Mouse (Mus musculus): ENCODE measurements around the gene Gm20388.

The Gm20388 gene

DNA sequence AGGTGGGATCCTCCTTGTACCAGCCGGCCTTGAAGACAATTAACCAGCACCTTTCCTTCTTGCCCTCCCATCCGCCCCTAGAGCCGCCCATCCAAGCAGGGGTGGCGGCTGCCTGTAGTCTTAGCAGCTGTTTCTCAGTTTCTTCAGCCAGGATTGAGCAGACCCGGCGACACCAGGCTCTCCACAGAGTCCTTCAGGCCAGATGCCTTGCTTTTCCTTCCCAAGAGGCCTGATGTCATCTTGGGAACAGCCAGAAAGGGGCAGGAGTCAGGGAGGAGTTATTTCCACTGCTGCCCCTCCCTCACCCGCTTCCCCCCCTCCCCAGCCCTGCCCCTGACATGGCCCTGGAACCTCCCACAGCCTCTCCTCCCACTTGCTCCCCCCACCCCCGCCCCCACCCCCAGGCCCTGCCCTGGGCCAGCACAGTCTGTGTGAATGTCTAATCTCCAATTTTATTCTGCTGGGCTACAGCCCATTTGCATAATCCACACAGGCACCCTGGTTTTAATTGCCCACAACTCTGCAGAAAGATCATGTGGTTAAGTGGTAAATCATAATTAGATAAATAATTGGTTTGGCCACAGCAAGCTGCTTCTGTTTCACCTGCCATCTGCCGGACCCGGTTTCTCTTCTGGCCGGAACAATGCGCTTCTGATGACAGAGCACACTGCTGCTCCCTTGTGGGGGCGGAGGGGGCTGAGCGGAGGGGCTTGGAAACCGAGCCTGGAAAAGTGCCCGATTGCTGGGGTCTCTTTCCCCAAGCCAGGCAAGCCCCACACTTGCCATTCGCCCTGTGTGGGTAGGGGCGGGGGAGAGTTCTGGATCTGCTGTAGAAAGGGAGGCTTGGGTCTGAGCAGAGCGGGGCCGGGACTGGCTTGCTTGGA is 610.3 kb downstream of the Gm20388 start:
- DNase-seq: peak; percentile 87

DNA sequence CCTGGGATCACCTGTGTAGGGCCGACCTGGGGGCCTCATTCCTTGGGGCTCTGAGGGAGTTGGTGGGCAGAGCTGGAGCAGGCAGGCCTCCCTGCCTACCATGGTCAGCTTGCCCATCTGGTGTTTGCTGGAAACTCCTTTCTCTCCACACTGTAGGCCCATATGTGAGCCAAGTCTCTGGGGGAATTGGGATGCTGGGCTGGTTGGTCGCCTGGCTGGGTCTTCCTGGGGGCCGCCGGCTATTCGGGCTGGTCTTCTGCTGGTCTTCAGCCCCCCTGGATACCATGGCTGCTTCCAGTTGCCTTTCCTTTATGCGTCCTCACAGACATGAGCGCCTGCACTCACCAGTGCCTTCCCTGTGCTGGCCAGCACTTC is 610.9 kb downstream of the Gm20388 start:
- DNase-seq: no peak

- no peak for DNase-seq
Observed at GRCm38 (mm10) chr8:120523641-120524040, 613.0 kb downstream of the Gm20388 start.

DNA sequence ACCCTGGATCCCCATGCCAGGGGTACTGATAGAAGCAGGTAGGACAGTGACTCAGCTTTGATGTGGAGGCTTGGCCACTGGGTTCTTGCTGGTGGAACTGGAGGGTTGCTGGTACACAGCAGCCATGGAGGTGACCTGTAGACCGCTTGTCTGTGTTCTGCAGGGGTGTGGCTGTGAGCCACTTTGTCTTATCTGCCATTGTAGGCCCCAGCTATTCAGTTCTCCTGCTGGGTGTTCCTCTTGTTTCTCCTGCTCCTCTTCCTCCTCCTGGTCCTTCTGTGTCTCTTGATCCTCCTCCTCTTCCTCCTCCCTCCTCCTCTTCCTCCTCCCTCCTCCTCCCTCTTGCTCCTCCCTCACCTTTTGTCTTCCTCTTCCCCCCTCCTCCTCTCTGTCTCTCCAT is 614.5 kb downstream of the Gm20388 start:
- DNase-seq: no peak

- no peak for DNase-seq
Observed at GRCm38 (mm10) chr8:120525832-120526231, 615.2 kb downstream of the Gm20388 start.

DNA sequence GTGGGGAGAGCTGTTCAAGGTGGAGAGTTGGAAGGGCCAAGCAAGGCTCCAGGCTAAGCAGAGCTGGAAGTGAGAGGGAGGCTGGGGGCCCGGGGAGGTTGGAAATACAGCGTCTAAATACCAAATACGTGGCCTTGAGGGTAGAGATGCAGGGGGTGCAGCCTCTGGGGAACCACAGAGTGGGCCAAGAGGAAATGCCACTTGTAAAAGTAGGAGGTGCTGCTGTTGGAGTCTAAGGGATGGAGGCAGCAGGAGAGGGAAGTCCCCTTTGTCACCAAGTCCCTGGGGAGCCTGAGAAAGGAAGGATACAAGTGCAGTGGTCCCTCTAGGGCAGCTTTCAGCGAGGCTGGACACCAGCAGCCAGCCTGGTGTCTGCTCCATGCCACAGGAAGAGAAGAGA is 615.9 kb downstream of the Gm20388 start:
- DNase-seq: no peak

DNA sequence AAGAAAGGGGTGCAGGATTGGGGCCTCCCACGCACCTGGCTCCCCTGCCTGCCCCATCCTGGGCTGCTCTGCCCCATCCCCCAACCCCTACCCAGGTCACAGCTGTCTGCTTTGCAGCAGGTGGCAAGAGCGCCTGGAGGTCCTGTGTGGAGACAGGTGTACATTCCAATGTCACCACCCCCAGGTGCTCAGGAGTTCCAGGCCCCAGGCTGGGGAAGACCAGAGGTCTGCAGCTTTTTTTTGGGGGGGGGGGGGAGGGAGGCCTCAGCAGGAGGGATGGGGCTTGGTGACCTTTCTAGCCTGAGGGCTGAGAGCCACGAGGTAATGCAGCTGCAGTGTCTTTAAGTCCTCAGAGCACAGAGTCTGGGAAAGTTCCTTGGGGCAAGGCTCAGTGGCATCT is 617.7 kb downstream of the Gm20388 start:
- DNase-seq: no peak

GRCm38 (mm10) chr8:120529226-120529625 is 618.6 kb downstream of the Gm20388 start:
- no peak for DNase-seq

GRCm38 (mm10) chr8:120530954-120531656 is 620.5 kb downstream of the Gm20388 start:
- DNase-seq: no peak

DNA sequence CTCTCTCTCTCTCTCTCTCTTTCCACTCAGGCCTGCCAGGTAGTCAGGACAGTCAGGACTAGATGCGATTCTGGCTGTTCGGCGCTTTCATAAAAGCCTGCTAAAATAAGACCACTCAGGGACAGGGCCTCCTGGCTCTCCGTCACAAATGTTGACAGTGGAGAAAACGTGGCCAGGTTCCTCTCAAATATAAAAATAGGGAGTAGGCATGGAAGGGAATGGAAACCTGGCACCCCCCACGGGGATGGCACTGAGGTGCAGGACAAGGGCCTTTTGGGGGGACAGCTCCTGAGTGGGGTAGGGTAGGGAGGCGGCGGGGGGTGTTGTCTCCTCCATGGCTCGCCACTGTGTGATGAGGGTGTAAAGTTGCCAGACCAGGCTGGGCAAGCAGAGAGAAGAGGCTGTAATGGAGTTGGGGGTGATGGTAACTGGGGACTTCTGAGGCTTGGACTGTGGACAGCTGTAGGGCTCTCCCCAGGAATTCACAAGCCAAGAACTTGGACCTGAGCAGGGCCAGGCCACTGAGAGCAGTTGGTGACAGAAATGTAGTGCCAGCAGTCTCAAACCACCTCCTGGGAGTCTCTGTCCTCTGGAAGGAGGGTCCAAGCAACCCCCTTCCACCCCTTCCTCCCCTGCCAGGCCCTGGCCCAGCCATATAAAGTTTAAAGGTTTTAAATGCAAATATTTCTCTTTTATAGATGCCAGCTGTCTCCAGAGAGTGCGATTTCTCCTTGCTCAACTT is 621.3 kb downstream of the Gm20388 start:
- DNase-seq: no peak

DNA sequence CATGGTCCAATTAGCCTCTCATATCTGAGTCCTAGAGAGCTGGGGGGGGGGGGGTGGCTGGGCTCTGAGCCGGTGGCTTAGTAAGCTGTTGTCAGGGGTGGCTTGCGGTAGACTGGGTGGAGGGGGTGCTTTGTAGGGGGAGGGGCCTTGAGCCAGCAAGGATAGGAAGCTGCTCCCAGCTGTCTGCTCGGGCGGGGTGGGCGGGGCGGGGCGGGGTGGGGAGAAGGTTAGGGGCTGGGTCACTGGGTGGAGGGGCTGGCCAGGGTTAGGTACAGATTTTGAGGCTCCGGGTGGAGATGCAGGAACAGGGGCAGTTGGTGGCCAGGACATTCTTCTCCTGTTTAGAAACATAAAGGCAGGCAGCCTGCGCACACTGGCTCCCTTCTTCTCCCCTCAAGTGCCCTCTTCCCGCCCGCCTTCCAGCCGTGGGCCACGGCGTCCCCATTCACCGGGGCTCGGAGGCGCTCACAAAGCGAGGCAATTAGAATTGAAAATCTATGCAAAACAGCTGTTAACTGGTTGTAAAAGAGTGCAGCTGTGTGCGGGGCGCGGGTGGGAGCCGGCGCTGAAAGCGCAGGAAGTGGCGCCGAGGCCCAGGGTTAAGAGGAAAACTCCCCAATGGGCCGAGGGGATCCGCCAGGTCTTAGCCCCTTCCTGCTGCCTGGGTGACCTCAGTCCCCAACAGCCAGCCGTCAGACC is 622.0 kb downstream of the Gm20388 start:
- DNase-seq: peak; percentile 76

DNA sequence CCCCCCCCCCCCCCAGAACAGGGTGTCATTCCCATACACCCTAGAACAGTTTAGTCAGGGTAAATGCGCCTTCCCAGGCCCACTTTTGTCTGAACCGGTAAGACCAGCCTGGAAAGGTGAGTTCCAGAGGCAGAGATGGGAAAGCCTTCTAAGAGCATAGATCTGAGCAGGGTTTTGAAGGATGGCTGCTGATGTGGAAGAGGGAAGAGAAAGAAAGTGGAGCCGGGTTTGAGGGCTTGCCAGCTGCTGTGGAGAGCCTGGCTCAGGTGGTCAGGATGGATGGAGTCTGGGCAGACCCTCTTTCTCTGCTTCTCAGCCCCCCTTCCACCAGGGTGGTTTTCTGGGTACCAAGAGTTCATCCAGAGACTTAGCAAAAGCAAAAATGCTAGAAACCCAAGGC is 622.7 kb downstream of the Gm20388 start:
- no peak for DNase-seq

GRCm38 (mm10) chr8:120534080-120534479 is 623.4 kb downstream of the Gm20388 start:
- no peak for DNase-seq

DNA sequence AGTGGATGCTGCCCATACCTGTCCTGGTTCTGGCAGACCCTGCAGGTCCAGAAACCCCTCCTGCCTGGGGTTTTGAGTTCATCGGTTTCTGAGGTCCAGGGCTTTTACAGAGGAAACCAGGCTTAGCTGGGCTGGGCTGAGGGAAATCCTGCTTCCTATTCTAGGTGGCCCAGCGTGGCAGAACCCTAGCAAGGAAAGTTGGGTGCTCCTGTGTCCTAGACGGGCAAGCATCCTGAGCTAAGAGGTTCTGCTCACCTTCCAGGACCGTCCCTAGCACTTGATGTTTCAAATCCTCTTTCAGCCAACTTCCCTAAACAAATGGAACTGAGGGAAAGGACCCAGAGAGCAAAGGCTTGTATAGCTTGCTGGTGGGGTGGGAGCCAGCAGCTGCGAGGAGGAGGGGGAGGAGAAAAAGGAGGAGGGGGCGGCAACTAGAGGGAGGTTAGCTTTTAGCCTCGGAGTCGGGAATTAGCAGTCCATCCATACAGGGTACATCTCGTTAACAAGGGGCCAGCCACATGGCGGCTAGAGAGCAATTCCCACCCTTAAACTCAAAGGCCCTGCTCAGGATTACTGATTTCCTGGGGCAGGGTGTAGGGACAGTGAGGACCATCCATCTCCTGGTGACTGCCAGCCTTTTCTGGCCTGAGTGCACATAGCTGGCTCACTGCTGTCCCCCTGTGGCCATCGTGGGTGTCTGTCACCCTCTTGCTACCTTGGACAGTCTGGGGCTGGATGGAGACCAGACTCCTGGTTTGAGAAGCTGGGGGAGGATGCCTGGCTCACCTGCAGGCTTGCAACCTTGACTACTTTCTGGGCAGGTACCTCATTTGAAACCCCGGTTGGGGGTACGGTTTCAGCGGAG is 624.1 kb downstream of the Gm20388 start:
- DNase-seq: peak; percentile 92

DNA sequence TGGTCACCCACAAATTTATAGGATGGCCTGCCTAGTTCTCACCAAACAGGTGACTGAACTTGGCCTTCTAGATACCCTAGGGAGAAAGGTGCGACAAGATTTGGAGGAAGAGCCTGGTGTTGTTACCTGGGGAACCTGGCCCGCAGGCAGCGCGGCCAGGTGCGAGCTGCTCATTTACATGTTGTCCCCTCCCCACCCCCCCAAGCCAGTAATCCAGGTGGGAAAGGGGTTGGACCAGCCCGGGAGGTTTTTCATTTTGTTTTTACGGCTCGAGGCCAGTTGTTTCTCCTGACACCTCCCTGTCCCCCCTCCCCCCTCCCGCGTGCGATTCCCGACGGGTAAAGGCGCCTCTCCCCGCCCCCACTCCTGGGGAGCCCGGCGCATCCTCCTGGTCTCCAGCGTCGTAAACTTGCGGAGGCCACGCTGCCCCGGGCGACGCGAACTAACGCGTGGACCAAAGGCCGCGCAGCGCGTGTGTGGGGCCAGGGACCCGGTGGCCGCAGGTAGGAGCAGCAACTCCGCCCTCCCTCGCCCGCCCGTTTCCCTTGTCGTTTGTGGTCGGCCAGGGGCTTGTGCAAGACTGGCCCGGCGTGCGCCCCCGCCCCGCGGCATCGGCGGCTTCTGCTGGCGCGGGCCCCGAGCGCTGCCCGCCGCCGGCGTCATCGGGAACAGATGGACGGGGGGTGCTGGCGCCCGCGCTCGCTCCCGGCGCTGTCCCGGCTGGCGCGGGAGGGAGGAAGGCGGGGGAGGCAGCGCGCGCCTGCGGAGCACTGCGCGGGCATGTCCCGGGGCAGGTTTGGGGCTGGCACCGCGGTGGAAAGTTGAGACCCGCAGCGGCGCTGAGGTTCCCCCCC is 625.0 kb downstream of the Gm20388 start:
- DNase-seq: peak; percentile 83

GRCm38 (mm10) chr8:120536306-120537206 is 625.9 kb downstream of the Gm20388 start:
- peak; percentile 60 for DNase-seq

DNA sequence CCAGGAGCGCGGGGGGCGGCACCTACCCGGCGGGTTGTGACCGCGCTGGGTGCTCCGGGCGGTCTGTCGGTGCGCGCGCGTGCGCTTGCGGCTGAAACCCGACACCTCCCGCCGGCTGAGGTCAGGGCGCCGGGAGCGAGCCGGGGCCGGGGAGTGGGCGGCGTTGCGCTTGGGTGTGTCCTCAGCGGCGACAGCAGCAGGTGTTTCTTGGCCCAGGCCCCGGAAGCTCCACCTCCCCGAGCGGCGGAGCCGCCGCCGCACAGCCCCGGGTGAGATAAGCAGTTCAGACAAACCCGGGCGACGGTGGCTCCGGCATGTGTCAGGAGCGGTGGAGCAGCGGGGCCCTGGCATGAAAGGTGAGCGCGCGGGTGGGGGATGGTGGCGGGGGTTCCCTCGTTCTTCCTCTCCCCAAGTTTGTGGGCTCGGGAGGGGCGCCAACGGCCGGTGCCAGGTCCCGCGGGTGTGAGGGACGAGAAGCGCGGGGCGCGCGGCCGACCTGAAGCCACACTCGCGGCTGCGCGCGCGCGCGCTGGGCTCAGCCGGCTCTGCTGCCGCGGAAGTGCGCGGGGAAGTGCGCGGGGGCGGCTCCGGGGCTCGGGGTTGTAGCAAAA is 626.7 kb downstream of the Gm20388 start:
- DNase-seq: peak; percentile 93

DNA sequence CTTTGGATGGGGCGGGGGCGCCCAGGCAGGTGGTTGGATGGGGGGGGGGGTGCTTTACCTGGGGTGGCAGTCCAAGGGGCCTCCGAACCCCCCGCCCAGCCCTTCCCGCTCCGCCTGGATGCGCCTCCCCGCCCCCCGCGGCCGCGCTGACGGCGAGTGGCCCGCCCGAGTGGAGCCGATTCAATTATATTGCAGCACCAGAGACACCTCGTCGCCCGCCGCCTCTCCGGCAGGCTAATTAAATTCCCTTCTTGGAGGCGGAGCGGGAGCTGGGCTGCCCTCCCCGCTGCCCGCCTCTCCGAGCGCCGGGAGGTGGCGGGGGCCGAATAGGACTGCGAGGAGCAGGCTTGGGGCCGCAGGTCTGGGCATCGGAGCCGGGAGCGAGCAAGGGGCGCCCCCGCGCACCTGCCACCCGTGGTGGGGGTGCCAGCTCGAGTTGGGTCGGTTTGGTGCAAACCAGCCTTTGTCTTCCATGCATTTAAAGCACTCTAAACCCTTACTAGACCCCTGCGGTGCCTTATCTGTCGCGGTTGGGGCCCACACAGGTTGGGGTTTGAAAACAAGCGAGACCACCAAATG is 627.3 kb downstream of the Gm20388 start:
- DNase-seq: peak; percentile 85
